Mouse (Mus musculus) kidney, embryonic 15.5 days (tissue): ENCODE results near the gene Acadvl. TPM values are rescaled to one million over a fixed set of nuclear protein-coding genes. Genes with fewer than 3 reads are reported as not detected.
A peak's percentile ranks its signal among the peaks of the same experiment; 100 is the strongest.

ENCODE experiments used
- ATAC-seq: fragments of 200-750 bp; cut with Nextera tagmentation; replicated peaks from 2 replicates; pipeline ENCODE4 v1.8.0; 2017; ENCODE audit warnings: moderate TSS enrichment; ENCODE audit not compliant: low FRiP score
- H3K27ac ChIP-seq: fragments of 300-500 bp; sonication (generic); 2 replicates; pipeline ENCODE4 v1.5.1; 2015; ENCODE audit warnings: mild to moderate bottlenecking, inconsistent platforms
- H3K27me3 ChIP-seq: fragments of 300-500 bp; sonication (generic); 2 replicates; pipeline ENCODE4 v1.6.1; 2015; ENCODE audit warnings: inconsistent platforms
- H3K36me3 ChIP-seq: fragments of 300-500 bp; sonication (generic); 2 replicates; pipeline ENCODE4 v1.6.1; 2015; ENCODE audit warnings: inconsistent platforms
- H3K4me1 ChIP-seq: fragments of 300-500 bp; sonication (generic); 2 replicates; pipeline ENCODE4 v1.6.1; 2015; ENCODE audit warnings: inconsistent platforms
- H3K4me2 ChIP-seq: fragments of 300-500 bp; sonication (generic); 2 replicates; pipeline ENCODE4 v1.6.1; 2015; ENCODE audit warnings: moderate library complexity, mild to moderate bottlenecking, inconsistent platforms
- H3K4me3 ChIP-seq: fragments of 300-500 bp; sonication (generic); replicated peaks from 2 replicates; pipeline ENCODE4 v1.5.1; 2015; ENCODE audit warnings: mild to moderate bottlenecking, inconsistent platforms
- H3K9ac ChIP-seq: fragments of 300-500 bp; sonication (generic); 2 replicates; pipeline ENCODE4 v1.6.1; 2015; ENCODE audit warnings: mild to moderate bottlenecking, inconsistent platforms
- H3K9me3 ChIP-seq: fragments of 300-500 bp; sonication (generic); replicated peaks from 2 replicates; pipeline ENCODE4 v1.6.1; 2016; ENCODE audit warnings: inconsistent platforms
- WGBS: fragments of 180-500 bp; shearing (Covaris S2); methylation state at CpG from one replicate; pipeline ENCODE4 v1.1.7; 2015; ENCODE audit warnings: mixed read lengths; 5-methylcytosine and 5-hydroxymethylcytosine counted together
- microRNA counts: library from miRNA; unstranded; fragments of <30 nt; microRNA quantifications from one replicate; lab custom pipeline; 2016
- microRNA-seq: library from miRNA; unstranded; fragments of <30 nt; microRNA quantifications from one replicate; pipeline ENCODE4, GENCODE M21; 2016
- polyA plus RNA-seq: library from polyadenylated mRNA; unstranded; fragments of >200 nt; fragmentation: Nextera tagmentation; extraction: Ambion mirVana; gene quantifications from 2 replicates; pipeline ENCODE4 v1.2.1, GENCODE M21; 2015

Gene Acadvl
- polyA plus RNA-seq, 1 experiment from 2014 or later = 83.0 TPM

- Histone ChIP-seq H3K36me3 (peaks cover 44% of the 10 kb centered on the region), H3K4me3 (peak overlapping the region; percentile 53), H3K9me3 (no peaks in the 10 kb centered on the region), H3K9ac (peak overlapping the region; percentile 59), H3K27ac (peak overlapping the region; percentile 83), H3K27me3 (peaks cover 60% of the 10 kb centered on the region), H3K4me1 (peaks cover 46% of the 10 kb centered on the region), H3K4me2 (peak overlapping the region; percentile 74)
- WGBS = 34% methylated on average over 17 of the region's 17 CpGs
- no peak for ATAC-seq
Observed at GRCm38 (mm10) chr11:69966860-69967517, 48.2 kb downstream of the Acadvl start.

- H3K9me3 ChIP-seq = no peaks in the 10 kb centered on the region
- H3K4me1 ChIP-seq = peaks cover 46% of the 10 kb centered on the region
- peaks cover 67% of the 10 kb centered on the region for H3K27me3 ChIP-seq
- 1% methylated on average over 56 of the region's 59 CpGs for WGBS
- peak overlapping the region; percentile 83 for H3K27ac ChIP-seq
- H3K4me3 ChIP-seq = peak overlapping the region; percentile 53
- ATAC-seq = peak; percentile 61
- H3K4me2 ChIP-seq = peak overlapping the region; percentile 74
- H3K36me3 ChIP-seq = peaks cover 36% of the 10 kb centered on the region
- H3K9ac ChIP-seq = peak overlapping the region; percentile 59
Observed at GRCm38 (mm10) chr11:69966006-69966859, 49.0 kb downstream of the Acadvl start.

- ATAC-seq = peak; percentile 49; the same call in 1 of the 2 replicates
- WGBS = 2% methylated on average over 49 of the region's 49 CpGs
- peak overlapping the region; percentile 83 for H3K27ac ChIP-seq
Observed at GRCm38 (mm10) chr11:69965271-69966005, 49.8 kb downstream of the Acadvl start.

GRCm38 (mm10) chr11:69964650-69965270 is 50.5 kb downstream of the Acadvl start, which contains the start of gene Cldn7:
Gene Cldn7, plus strand, starts transcription at chr11:69964779.
- peak within 1 kb of the TSS; percentile 59 for H3K9ac ChIP-seq
- ATAC-seq = no peak; the same call in 1 of the 2 replicates
- peaks cover 37% of the 10 kb centered on the region for H3K4me1 ChIP-seq
- peaks cover 78% of the 10 kb centered on the region for H3K27me3 ChIP-seq
- peaks cover 24% of the 10 kb centered on the region for H3K36me3 ChIP-seq
- 7% methylated on average over 24 of the region's 24 CpGs for WGBS
- H3K27ac ChIP-seq = peak within 1 kb of the TSS; percentile 83
- peak within 1 kb of the TSS; percentile 74 for H3K4me2 ChIP-seq
- H3K4me3 ChIP-seq = peak within 1 kb of the TSS; percentile 53
- no peaks in the 10 kb centered on the region for H3K9me3 ChIP-seq

More at GRCm38 (mm10) chr11:69965271-69966005, 49.8 kb downstream of the Acadvl start:
- Histone ChIP-seq H3K36me3 (peaks cover 31% of the 10 kb centered on the region), H3K9me3 (no peaks in the 10 kb centered on the region), H3K4me1 (peaks cover 44% of the 10 kb centered on the region), H3K9ac (peak overlapping the region; percentile 59), H3K27me3 (peaks cover 75% of the 10 kb centered on the region), H3K4me2 (peak overlapping the region; percentile 74), H3K4me3 (peak overlapping the region; percentile 53)

GRCm38 (mm10) chr11:69961841-69962240 is 53.4 kb downstream of the Acadvl start:
- no peak for ATAC-seq
- Histone ChIP-seq H3K9me3 (no peaks in the 10 kb centered on the region), H3K4me3 (no peak overlapping the region), H3K27me3 (peaks cover 67% of the 10 kb centered on the region), H3K4me1 (peaks cover 17% of the 10 kb centered on the region), H3K4me2 (no peak overlapping the region), H3K27ac (no peak overlapping the region), H3K9ac (no peak overlapping the region), H3K36me3 (no peaks in the 10 kb centered on the region)
- 36% methylated on average over 5 of the region's 5 CpGs for WGBS

GRCm38 (mm10) chr11:69960616-69961015 is 54.6 kb downstream of the Acadvl start:
- WGBS = 40% methylated on average over 5 of the region's 5 CpGs
- Histone ChIP-seq H3K27ac (no peak overlapping the region), H3K9ac (no peak overlapping the region), H3K4me3 (no peak overlapping the region), H3K27me3 (peaks cover 54% of the 10 kb centered on the region), H3K9me3 (no peaks in the 10 kb centered on the region), H3K36me3 (no peaks in the 10 kb centered on the region), H3K4me2 (no peak overlapping the region), H3K4me1 (peaks cover 6% of the 10 kb centered on the region)
- ATAC-seq = no peak

MicroRNAs encoded within 50 kb of the gene (microRNA counts, 519-probe panel; counts per million panel counts)
- microRNA mmu-miR-324-3p (lab: Ali Mortazavi, UCI) (31.7 counts per million), microRNA mmu-miR-324-5p (lab: Ali Mortazavi, UCI) (2,537 counts per million, percentile 46 among the panel's probes with 10 or more counts)

Small RNAs within 50 kb of the gene (microRNA-seq; reads per million reads assigned to microRNA genes)
- not detected for gene Gm44349
- 2,144 reads per million, percentile 85 among the genes with 10 or more reads in this experiment for gene Mir324

Other genes starting within 250 kb of the Acadvl start
- 1.9 and 2.8 TPM in 2 replicates for gene Zbtb4, start 249.5 kb downstream of the Acadvl start, polyA plus RNA-seq
- 11.4 and 12.3 TPM in 2 replicates for gene Chrnb1, start 219.5 kb downstream of the Acadvl start, polyA plus RNA-seq
- gene Fgf11, start 213.6 kb downstream of the Acadvl start, polyA plus RNA-seq = 2.0 and 2.5 TPM in 2 replicates
- gene Tmem102, start 209.8 kb downstream of the Acadvl start, polyA plus RNA-seq = 8.3 TPM in 2 replicates
- gene Gm39566, start 200.1 kb downstream of the Acadvl start, polyA plus RNA-seq = not detected in 2 replicates
- gene Spem2, start 196.9 kb downstream of the Acadvl start, polyA plus RNA-seq = not detected in 2 replicates
- 0.14 and 0.32 TPM in 2 replicates for gene Spem1, start 193.2 kb downstream of the Acadvl start, polyA plus RNA-seq
- 5.6 and 7.6 TPM in 2 replicates for gene Nlgn2, start 177.6 kb downstream of the Acadvl start, polyA plus RNA-seq
- gene Tmem256, start 176.9 kb downstream of the Acadvl start, polyA plus RNA-seq = 409 and 443 TPM in 2 replicates
- 96.5 and 105 TPM in 2 replicates for gene Plscr3, start 169.0 kb downstream of the Acadvl start, polyA plus RNA-seq
- gene Tnk1, start 156.7 kb downstream of the Acadvl start, polyA plus RNA-seq = 5.8 and 7.3 TPM in 2 replicates
- 0.32 TPM in 1 of 2 replicates, not detected in the other for gene Tmem95, start 137.4 kb downstream of the Acadvl start, polyA plus RNA-seq
- gene Kctd11, start 134.0 kb downstream of the Acadvl start, polyA plus RNA-seq = 9.4 and 10.1 TPM in 2 replicates
- gene Acap1, start 119.9 kb downstream of the Acadvl start, polyA plus RNA-seq = 0.58 and 0.62 TPM in 2 replicates
- 12.6 and 13.0 TPM in 2 replicates for gene 2810408A11Rik, start 114.4 kb downstream of the Acadvl start, polyA plus RNA-seq
- 9.3 and 10.8 TPM in 2 replicates for gene Neurl4, start 114.3 kb downstream of the Acadvl start, polyA plus RNA-seq
- gene Gps2, start 101.5 kb downstream of the Acadvl start, polyA plus RNA-seq = 77.8 and 86.2 TPM in 2 replicates
- 1,729 and 1,795 TPM in 2 replicates for gene Eif5a, start 93.5 kb downstream of the Acadvl start, polyA plus RNA-seq
- 6.3 and 7.5 TPM in 2 replicates for gene Ybx2, start 79.6 kb downstream of the Acadvl start, polyA plus RNA-seq
- gene Slc2a4, start 67.2 kb downstream of the Acadvl start, polyA plus RNA-seq = 17.3 and 22.1 TPM in 2 replicates
- 173 and 178 TPM in 2 replicates for gene Cldn7, start 50.6 kb downstream of the Acadvl start, polyA plus RNA-seq
- gene Ctdnep1, start 34.3 kb downstream of the Acadvl start, polyA plus RNA-seq = 31.0 and 31.7 TPM in 2 replicates
- 116 and 120 TPM in 2 replicates for gene Elp5, start 32.9 kb downstream of the Acadvl start, polyA plus RNA-seq
- gene Gabarap, start 24.3 kb downstream of the Acadvl start, polyA plus RNA-seq = 447 and 450 TPM in 2 replicates
- gene Phf23, start 19.6 kb downstream of the Acadvl start, polyA plus RNA-seq = 75.8 and 78.8 TPM in 2 replicates
- 38.2 and 43.2 TPM in 2 replicates for gene Dvl2, start 14.8 kb downstream of the Acadvl start, polyA plus RNA-seq
- 12.9 and 15.2 TPM in 2 replicates for gene Dlg4, start 1.5 kb upstream of the Acadvl start, polyA plus RNA-seq
- 1.3 and 2.3 TPM in 2 replicates for gene Asgr1, start 38.7 kb upstream of the Acadvl start, polyA plus RNA-seq
- 0.18 and 0.28 TPM in 2 replicates for gene Asgr2, start 77.2 kb upstream of the Acadvl start, polyA plus RNA-seq
- 0.27 and 0.31 TPM in 2 replicates for gene Mgl2, start 114.9 kb upstream of the Acadvl start, polyA plus RNA-seq
- 1.8 TPM in 1 of 2 replicates, not detected in the other for gene Clec10a, start 140.8 kb upstream of the Acadvl start, polyA plus RNA-seq
- gene Slc16a11, start 197.3 kb upstream of the Acadvl start, polyA plus RNA-seq = 4.3 and 5.8 TPM in 2 replicates
- gene Slc16a13, start 205.7 kb upstream of the Acadvl start, polyA plus RNA-seq = 13.3 TPM in 2 replicates
- gene Bcl6b, start 214.4 kb upstream of the Acadvl start, polyA plus RNA-seq = 26.9 and 28.4 TPM in 2 replicates
- gene 0610010K14Rik, start 222.5 kb upstream of the Acadvl start, polyA plus RNA-seq = 178 and 179 TPM in 2 replicates
- gene Gm21988, start 224.4 kb upstream of the Acadvl start, polyA plus RNA-seq = 10.4 and 13.0 TPM in 2 replicates
- 203 and 212 TPM in 2 replicates for gene Rnasek, start 224.4 kb upstream of the Acadvl start, polyA plus RNA-seq
- gene Alox12, start 239.9 kb upstream of the Acadvl start, polyA plus RNA-seq = 5.5 and 6.2 TPM in 2 replicates